Mouse (Mus musculus) intestine, embryonic 14.5 days (tissue): ENCODE data around the gene Tpo. TPM values are rescaled to one million over a fixed set of nuclear protein-coding genes. Genes with fewer than 3 reads are reported as not detected.

Experiments used
- ATAC-seq: fragments of 200-750 bp; cut with Nextera tagmentation; replicated peaks from 2 replicates; pipeline ENCODE4 v1.8.0; 2017; ENCODE audit warnings: low read depth, moderate number of reproducible peaks, moderate TSS enrichment, moderate library complexity; ENCODE audit not compliant: low FRiP score, low TSS enrichment
- DNase-seq: peaks from one replicate; pipeline ENCODE4 v3.0.0-alpha.2; 2018; ENCODE audit warnings: low spot score
- H3K27ac ChIP-seq: fragments of 300-500 bp; sonication (generic); 2 replicates; pipeline ENCODE4 v1.5.1; 2014; ENCODE audit warnings: low read depth, mild to moderate bottlenecking, control low read depth
- H3K27me3 ChIP-seq: fragments of 300-500 bp; sonication (generic); replicated peaks from 2 replicates; pipeline ENCODE4 v1.6.1; 2014; ENCODE audit warnings: low read length, control low read depth; ENCODE audit not compliant: control insufficient read depth, insufficient read depth
- H3K36me3 ChIP-seq: fragments of 300-500 bp; sonication (generic); 2 replicates; pipeline ENCODE4 v1.6.1; 2014; ENCODE audit warnings: low read length, control low read depth; ENCODE audit not compliant: control insufficient read depth, insufficient read depth
- H3K4me1 ChIP-seq: fragments of 300-500 bp; sonication (generic); replicated peaks from 2 replicates; pipeline ENCODE4 v1.6.1; 2014; ENCODE audit warnings: low read length, control low read depth, mixed read lengths; ENCODE audit not compliant: control insufficient read depth, insufficient read depth
- H3K4me2 ChIP-seq: fragments of 300-500 bp; sonication (generic); 2 replicates; pipeline ENCODE4 v1.6.1; 2014; ENCODE audit warnings: low read length
- H3K4me3 ChIP-seq: fragments of 300-500 bp; sonication (generic); 2 replicates; pipeline ENCODE4 v1.5.1; 2014; ENCODE audit warnings: low read depth, low read length, control low read depth, mixed read lengths
- H3K9ac ChIP-seq: fragments of 300-500 bp; sonication (generic); 2 replicates; pipeline ENCODE4 v1.6.1; 2014; ENCODE audit warnings: mild to moderate bottlenecking, low read length
- H3K9me3 ChIP-seq: fragments of 300-500 bp; sonication (generic); 2 replicates; pipeline ENCODE4 v1.6.1; 2016; ENCODE audit warnings: low read length, control low read depth; ENCODE audit not compliant: control insufficient read depth
- WGBS: fragments of 180-500 bp; shearing (Covaris S2); extraction: QIAGEN DNeasy Blood & Tissue Kit; methylation state at CpG from one replicate; pipeline ENCODE4 v1.1.7; 2014; 5-methylcytosine and 5-hydroxymethylcytosine counted together
- polyA plus RNA-seq: library from polyadenylated mRNA; unstranded; fragments of >200 nt; fragmentation: Nextera tagmentation; extraction: Ambion mirVana; gene quantifications from 2 replicates; pipeline ENCODE4 v1.2.1, GENCODE M21; 2014

Gene Tpo
- polyA plus RNA-seq, result 0.05 and 0.12 TPM in 2 replicates

DNA sequence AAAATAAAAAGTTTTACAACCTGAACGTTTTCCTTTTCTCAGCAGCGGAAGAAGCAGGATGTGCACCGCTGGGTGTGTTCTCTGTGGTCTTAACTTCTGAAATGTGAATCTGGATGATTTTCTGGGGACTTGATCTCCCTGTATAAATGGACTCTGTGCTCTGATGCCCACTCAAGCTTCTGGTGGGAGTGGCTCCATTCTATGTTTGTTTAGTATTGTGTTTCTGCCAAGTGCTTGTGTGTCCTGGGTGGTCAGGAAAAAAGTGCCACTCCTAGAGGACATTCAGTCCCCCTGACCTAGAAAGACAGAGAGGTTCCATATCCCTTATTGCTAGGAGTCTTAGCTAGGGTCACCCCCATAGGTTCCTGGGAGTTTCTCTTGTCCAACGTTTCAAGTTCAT is at the start of gene Tpo:
Tpo (minus strand) TSS at position 101 of the 400 bp plus-strand sequence.
- peak; percentile 6 for DNase-seq
- H3K27ac ChIP-seq, result no peak within 1 kb of the TSS
- H3K36me3 ChIP-seq, result no peaks in the 10 kb centered on the region
- no peak within 1 kb of the TSS for H3K9ac ChIP-seq
- ATAC-seq, result no peak
- no peaks in the 10 kb centered on the region for H3K27me3 ChIP-seq
- WGBS, result 84% methylated on average over 4 of the region's 4 CpGs
- no peaks in the 10 kb centered on the region for H3K4me1 ChIP-seq
- H3K9me3 ChIP-seq, result no peaks in the 10 kb centered on the region
- no peak within 1 kb of the TSS for H3K4me3 ChIP-seq
- no peak within 1 kb of the TSS for H3K4me2 ChIP-seq

DNA sequence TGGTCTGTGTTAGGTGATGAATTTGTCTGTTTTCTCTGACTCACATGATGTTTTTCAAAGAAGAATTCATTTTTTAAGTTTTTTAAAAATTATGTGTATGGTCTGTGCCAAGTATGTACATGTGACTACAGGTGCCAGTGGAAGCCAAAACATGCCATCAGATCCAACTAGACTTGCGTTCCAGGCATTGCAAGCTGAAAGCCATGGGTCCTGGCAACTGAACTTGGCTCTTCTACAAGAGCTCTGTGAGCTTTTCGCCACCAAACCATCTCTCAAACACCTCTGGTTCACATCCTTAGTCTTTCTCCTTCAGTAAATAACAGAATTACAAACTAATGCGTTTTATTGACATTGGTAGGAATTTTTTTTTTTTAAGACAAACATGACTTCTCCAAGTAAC is 49.3 kb upstream of the Tpo start:
- WGBS, result 83% methylated on average over 3 of the region's 3 CpGs
- H3K27ac ChIP-seq, result no peak overlapping the region
- H3K9me3 ChIP-seq, result no peaks in the 10 kb centered on the region

DNA sequence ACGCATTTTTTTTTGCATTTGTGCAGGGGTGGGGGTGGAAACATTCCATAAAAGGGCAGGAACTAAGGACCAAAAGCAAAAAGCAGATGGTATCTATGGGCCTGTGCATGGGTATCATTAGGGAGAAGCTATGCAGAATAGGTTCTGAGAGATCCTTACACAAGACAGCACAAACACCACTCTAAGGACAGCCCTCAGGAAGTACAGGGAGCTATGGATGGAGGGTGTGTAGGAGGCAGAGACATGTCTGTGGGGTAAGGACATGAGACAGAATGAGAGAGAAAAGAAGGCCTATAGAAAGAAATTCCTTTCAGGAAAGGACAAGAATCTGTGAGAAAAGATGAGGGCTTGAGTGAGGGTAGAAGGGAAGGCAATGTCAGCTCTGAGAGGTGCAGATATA is 47.2 kb upstream of the Tpo start:
- no peak for DNase-seq
- Histone ChIP-seq H3K4me3 (no peak overlapping the region), H3K4me1 (no peaks in the 10 kb centered on the region), H3K4me2 (no peak overlapping the region), H3K9ac (no peak overlapping the region), H3K9me3 (no peaks in the 10 kb centered on the region), H3K36me3 (no peaks in the 10 kb centered on the region), H3K27ac (no peak overlapping the region), H3K27me3 (no peaks in the 10 kb centered on the region)
- no peak for ATAC-seq
- WGBS, result 91% methylated on average over 1 of the region's 1 CpGs

More for the DNA sequence above, 49.3 kb upstream of the Tpo start:
- ATAC-seq (no peak), DNase-seq (no peak)
- Histone ChIP-seq H3K9ac (no peak overlapping the region), H3K4me3 (no peak overlapping the region), H3K4me1 (no peaks in the 10 kb centered on the region), H3K36me3 (no peaks in the 10 kb centered on the region), H3K27me3 (no peaks in the 10 kb centered on the region), H3K4me2 (no peak overlapping the region)

DNA sequence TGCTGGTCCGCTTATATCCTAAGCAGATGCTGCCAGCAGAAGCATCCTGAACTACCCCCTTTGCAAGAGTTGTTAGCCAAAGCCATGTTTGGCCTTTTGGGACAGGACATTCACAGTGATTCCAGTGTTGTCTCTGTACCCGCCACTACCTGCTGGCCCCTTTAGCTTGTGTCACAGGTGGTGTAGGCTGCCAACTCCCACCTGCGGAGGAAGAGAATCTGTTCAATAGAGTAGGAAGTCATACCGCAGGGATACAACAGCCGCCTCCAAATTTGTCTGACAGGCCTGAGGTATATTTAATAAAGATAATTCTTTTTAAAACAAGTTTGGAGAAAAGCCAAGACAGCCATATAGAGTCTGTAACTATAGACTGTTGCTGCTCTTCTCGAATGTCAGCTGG is 45.5 kb upstream of the Tpo start:
- Histone ChIP-seq H3K27me3 (no peaks in the 10 kb centered on the region), H3K9me3 (no peaks in the 10 kb centered on the region), H3K36me3 (no peaks in the 10 kb centered on the region), H3K4me1 (no peaks in the 10 kb centered on the region), H3K4me3 (no peak overlapping the region), H3K27ac (no peak overlapping the region), H3K4me2 (no peak overlapping the region), H3K9ac (no peak overlapping the region)
- DNase-seq, result no peak
- no peak for ATAC-seq
- WGBS, result 76% methylated on average over 6 of the region's 6 CpGs

DNA sequence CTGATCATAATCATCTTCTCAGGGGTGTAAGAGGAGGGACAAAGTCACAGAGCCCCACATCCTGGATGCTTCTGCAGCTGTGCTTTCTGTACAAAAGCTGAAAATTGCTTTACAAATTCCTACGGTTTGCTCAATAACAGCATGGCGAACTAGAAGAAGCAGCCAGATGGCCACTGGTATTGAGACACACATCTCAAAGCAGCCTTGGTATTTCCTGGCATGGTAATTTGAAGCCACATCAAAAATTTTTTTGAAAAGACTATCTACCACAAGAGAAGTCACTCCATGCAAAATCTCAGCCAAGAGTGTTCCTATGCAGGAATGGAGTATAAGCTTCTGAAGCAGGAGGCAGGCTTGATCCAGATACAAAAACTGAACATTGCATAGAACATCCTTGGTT is 45.1 kb upstream of the Tpo start:
- H3K4me2 ChIP-seq, result no peak overlapping the region
- no peak overlapping the region for H3K27ac ChIP-seq
- DNase-seq (no peak), ATAC-seq (no peak)
- no peak overlapping the region for H3K9ac ChIP-seq
- no peaks in the 10 kb centered on the region for H3K9me3 ChIP-seq
- H3K4me1 ChIP-seq, result no peaks in the 10 kb centered on the region
- H3K36me3 ChIP-seq, result no peaks in the 10 kb centered on the region
- H3K4me3 ChIP-seq, result no peak overlapping the region
- WGBS, result 83% methylated on average over 2 of the region's 2 CpGs
- H3K27me3 ChIP-seq, result no peaks in the 10 kb centered on the region

DNA sequence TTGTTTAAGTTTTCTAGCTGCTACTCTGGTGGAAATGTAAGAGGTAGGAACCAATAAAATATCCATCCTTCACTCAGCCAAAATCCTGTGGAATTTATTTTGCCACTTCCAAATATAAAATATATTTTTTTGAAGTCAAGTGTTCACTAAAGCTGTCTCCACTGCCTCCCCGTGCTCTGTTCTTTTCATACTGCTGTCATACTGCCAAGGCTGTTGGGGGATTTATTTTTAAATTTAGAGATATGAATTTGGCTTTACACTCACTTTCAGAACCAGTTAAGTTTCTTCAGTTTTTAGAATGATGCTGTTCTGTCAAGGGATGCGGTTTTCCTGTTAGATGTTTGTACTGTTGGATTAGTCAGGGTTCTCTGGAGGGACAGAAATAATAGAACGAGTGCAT is 36.1 kb upstream of the Tpo start:
- H3K4me1 ChIP-seq, result no peaks in the 10 kb centered on the region
- H3K9me3 ChIP-seq, result no peaks in the 10 kb centered on the region
- WGBS, result 72% methylated on average over 3 of the region's 3 CpGs
- no peaks in the 10 kb centered on the region for H3K27me3 ChIP-seq
- no peak overlapping the region for H3K27ac ChIP-seq
- H3K4me3 ChIP-seq, result no peak overlapping the region
- H3K4me2 ChIP-seq, result no peak overlapping the region
- no peak overlapping the region for H3K9ac ChIP-seq
- DNase-seq (peak; percentile 28), ATAC-seq (no peak)
- H3K36me3 ChIP-seq, result no peaks in the 10 kb centered on the region

DNA sequence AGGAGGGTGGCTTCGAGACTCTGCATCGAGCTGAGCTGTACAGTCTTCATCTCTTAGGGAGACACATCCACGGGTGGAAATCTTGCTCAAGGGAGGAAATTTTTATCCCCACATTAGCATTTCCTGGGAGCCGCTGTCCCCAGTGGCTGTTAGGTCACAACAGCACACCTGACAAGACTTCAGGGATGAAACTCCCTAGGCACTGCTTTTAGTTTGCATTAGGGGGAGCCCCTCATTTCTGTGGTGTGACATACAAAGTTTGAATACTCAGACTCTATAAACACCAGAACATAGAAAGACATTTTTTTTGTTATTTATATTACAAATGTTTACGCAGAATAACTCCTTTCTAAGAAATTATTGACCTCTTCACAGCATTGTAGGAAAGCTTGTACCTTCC is 32.1 kb upstream of the Tpo start:
- Histone ChIP-seq H3K27ac (no peak overlapping the region), H3K36me3 (no peaks in the 10 kb centered on the region), H3K9me3 (no peaks in the 10 kb centered on the region), H3K4me3 (no peak overlapping the region), H3K9ac (no peak overlapping the region), H3K4me2 (no peak overlapping the region), H3K27me3 (no peaks in the 10 kb centered on the region), H3K4me1 (no peaks in the 10 kb centered on the region)
- ATAC-seq, result no peak
- DNase-seq, result peak; percentile 27
- 87% methylated on average over 5 of the region's 5 CpGs for WGBS

DNA sequence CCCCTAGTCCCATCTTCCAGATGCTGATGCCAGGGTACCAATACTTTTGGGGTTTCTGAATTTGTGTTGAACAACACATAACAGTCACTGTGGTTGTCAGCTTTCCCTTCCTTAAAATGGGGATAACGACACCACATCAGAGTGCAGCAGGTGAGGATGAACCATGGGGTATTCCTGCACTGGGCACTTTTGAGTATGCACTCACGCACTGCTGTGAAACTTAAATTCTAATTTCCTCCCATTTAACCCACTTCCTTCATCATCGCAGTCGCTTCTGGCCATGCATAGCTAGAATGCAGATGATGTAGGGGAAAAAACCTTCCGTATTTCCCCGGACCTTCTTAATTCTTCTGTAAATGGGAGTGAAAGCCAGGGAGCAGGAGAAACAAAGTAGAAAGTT is 31.6 kb upstream of the Tpo start:
- no peaks in the 10 kb centered on the region for H3K36me3 ChIP-seq
- no peak overlapping the region for H3K9ac ChIP-seq
- WGBS, result 95% methylated on average over 6 of the region's 6 CpGs
- H3K27ac ChIP-seq, result no peak overlapping the region
- H3K4me2 ChIP-seq, result no peak overlapping the region
- no peaks in the 10 kb centered on the region for H3K4me1 ChIP-seq
- H3K27me3 ChIP-seq, result no peaks in the 10 kb centered on the region
- no peak for DNase-seq
- no peaks in the 10 kb centered on the region for H3K9me3 ChIP-seq
- no peak overlapping the region for H3K4me3 ChIP-seq
- no peak for ATAC-seq

DNA sequence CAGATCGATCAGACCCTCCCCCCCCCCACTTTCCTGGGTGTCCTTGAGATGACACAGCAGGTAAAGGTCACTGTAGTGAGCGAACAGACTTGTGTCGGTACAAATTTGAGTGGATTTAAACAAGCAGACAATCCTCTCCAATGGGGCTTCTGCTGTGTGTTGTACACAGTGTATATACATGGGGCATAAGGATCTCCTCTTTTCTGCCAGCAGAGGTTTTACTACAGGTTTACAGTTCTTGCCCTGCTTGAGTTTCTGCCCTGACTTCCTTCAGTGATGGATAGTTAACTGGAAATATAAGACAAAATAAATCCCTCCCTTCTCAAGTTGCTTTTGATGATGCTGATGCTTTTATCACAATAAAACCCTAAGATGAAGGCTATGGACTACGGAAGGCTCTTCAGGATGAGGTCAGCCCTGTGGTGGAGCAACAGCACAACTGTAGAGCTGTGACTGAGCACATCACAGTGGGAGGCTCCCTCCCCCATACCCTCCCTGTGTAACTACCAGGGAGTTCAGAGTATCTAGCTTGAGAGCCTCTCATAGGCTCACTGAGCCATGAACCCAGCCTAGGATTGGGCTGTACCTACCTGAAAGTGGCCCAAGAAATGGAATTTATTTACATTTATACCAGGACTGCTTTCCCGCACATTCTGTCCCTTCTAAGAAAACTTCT is 29.4 kb upstream of the Tpo start:
- no peak for ATAC-seq
- Histone ChIP-seq H3K4me3 (no peak overlapping the region), H3K27me3 (no peaks in the 10 kb centered on the region), H3K9me3 (no peaks in the 10 kb centered on the region), H3K27ac (no peak overlapping the region), H3K36me3 (no peaks in the 10 kb centered on the region), H3K4me1 (no peaks in the 10 kb centered on the region), H3K9ac (no peak overlapping the region), H3K4me2 (no peak overlapping the region)
- 78% methylated on average over 5 of the region's 5 CpGs for WGBS
- no peak for DNase-seq
